Mouse (Mus musculus) cerebellum, adult 11-12 months (tissue): ENCODE data around the gene Ccdc58.
"Not testable (repeated sequence)": the region's sequence is repeated elsewhere in the genome, so short reads cannot be mapped to it uniquely, and the experiment has no call there.

ENCODE experiments used
- DNase-seq: peaks from one replicate; pipeline ENCODE4 v3.0.0; 2022

The Ccdc58 gene

DNA sequence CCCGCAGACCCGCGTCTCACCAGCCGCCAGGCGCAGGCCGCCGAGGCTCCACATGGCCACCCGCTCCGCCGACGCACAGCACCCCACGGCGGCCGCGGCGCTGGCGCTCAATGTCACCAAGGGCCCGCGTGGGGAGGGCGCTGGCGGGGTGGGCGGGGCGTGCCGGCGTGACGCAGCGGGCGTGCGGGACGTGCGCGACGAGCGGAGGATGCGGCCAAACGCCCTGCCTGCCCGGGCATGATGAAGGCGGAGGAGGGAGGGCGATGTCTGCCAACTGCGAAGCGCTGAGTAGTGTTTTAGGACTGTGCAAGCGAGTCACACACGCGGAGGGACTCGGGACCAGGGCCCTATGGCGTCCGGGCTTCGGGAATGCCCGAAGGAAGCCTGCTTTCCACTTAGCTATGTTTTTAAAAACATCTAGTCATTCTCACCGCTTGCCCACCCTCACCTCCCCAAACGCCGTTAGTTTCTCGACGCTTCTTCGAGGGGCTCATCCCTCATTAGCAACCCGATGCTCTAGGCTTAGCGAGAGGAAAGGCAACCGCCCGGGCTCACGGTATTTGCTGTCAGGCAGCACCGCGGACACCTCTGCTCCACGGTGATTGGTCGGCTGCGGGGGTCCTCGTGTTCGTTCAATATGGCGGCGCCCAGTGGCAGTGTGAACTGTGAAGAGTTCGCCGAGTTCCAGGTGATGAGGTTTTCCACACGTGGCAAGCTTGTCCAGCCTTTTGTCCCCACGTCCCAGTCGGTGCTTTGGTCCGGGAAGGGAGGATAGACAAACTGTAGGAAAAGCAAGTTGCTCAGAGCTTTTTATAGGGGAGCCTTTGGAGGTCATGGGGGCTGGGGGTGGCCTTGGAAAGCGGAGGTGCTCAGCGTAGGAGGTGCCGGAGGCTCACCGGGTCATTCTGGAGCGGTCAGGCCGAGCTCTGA is at the start of gene Ccdc58, which contains the start of gene Fam162a:
TSS of gene Ccdc58 (plus strand) at position 236 of the 930 bp plus-strand sequence.
TSS of gene Fam162a (minus strand) at position 145 of the 930 bp plus-strand sequence.
- DNase-seq = peak; percentile 93

GRCm38 (mm10) chr16:36028120-36028519 is 43.4 kb upstream of the Ccdc58 start:
- not testable (repeated sequence) for DNase-seq

GRCm38 (mm10) chr16:36040640-36041624 is 30.6 kb upstream of the Ccdc58 start, which contains the start of gene Wdr5b:
Wdr5b (plus strand) TSS chr16:36041190.
- DNase-seq = peak; percentile 98

GRCm38 (mm10) chr16:36041625-36042020 is 29.9 kb upstream of the Ccdc58 start:
- DNase-seq = no peak

- DNase-seq = no peak
Measured at GRCm38 (mm10) chr16:36043073-36043472, 28.4 kb upstream of the Ccdc58 start.

GRCm38 (mm10) chr16:36043964-36044363 is 27.5 kb upstream of the Ccdc58 start:
- DNase-seq = no peak

- no peak for DNase-seq
Measured at GRCm38 (mm10) chr16:36047538-36047937, 23.9 kb upstream of the Ccdc58 start.

DNA sequence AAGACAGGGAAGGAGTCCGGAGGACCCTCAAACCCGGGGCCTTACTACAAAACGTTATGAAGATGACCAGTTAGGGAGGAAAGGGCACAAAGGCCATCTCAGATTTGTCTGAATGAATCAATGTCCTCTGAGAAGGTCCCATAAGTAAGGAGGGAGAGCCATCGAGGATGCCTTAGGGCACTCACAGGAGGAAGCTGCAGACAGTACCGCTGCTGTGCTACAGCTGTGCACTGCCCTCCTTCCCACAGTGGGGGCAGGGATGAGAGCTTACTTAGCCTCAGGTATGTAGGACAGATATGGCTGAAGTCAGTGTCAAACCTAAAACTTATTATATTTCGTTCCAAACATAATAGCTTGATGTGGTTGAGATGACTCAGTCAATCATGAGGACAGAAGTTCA is 20.0 kb upstream of the Ccdc58 start:
- DNase-seq = no peak

DNA sequence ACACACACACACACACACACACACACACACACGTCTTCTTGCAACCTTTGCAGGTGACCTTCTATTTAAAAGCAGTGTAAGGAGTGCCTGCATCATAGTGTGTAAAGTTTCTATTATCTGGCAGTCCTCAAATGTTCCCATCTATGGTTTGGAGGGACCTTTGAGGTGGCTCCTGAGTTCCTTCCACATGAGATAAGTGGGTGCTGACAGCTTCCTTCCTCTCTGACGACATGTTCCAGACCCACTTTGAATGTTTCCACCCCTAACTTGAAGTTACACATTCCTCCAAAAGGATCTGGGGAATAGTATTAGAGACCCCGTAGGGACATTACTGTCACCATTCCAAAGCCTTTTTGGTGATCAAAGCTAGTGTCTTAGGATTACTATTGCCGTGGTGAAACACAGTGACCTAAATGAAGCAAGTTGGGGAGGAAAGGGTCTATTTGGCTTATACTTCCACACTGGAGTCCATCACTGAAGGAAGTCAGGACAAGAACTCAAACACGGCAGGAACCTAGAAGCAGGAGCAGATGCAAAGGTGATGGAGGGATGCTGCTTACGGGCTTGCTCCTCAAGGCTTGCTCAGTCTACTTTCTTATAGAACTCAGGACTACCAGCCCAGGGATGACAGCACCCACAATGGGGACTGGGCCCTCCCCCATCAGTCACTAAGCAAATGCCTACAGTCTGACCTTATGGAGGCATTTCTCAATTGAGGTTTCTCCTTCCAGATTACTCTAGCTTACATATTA is 17.8 kb upstream of the Ccdc58 start:
- DNase-seq = no peak

DNA sequence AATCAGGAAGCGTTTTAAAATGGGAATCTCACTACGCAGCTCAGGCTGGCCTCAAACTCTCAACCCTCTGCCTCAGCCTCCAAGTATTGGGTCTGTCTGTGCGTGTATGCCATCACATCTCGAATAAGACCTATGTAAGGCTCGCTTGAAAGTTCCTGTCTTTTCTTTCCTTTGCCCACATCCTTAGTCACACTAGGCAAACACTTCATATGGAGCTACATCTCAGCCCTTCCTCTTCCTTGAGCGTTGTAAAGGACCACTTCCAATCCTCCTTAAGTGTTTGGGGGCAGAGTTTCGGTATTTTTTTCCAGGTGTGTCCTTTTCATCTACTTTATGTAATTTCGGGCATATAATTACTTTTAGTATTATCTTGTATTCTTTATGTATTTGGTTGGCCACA is 16.6 kb upstream of the Ccdc58 start:
- DNase-seq = no peak

GRCm38 (mm10) chr16:36056416-36056815 is 15.1 kb upstream of the Ccdc58 start:
- no peak for DNase-seq

DNA sequence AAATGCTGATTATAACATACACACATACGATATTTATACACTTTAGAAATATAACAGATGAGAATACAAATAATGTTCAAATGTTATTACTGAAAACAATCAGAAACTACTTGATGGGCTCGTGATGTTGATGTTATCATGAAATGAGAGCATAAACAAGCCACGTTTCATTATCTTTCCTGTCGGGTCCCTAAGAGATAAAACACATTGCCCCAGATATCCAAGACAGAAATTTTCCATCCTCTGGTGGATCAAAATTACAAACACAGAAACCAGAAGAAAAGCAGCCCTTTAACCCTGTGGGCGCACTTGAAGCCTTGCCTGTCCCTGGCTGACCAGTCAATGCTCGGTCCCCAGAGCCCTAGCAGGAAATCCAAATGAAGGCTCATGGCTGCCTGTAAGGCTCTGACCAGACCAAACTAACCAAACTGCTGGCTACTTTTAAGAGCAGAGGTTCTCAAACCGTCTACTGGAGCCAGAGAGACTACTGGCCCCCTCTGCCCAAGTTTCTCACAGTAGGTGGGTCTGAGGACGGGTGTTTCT is 13.5 kb upstream of the Ccdc58 start:
- no peak for DNase-seq

- not testable (repeated sequence) for DNase-seq
Measured at GRCm38 (mm10) chr16:36062534-36062933, 9.0 kb upstream of the Ccdc58 start.

DNA sequence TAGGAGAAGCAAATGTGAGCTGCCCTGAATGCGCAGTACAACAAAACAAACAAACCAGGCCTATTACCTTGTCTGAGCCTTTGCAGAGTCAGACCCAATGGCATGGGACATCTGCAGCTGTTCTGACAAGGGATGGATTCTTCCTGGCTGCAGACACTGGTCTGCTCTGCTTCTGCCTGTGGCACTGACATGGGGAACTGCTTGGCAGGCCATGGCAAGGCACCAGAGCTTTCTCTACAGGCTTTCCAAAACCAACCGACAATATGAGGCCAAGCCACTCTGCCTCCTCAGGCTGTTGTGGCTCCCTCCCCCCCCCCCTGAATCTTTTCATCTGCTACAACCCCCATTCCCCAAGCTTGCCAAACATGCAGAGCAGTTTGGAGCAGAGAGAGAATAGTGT is 8.2 kb upstream of the Ccdc58 start:
- DNase-seq = no peak

DNA sequence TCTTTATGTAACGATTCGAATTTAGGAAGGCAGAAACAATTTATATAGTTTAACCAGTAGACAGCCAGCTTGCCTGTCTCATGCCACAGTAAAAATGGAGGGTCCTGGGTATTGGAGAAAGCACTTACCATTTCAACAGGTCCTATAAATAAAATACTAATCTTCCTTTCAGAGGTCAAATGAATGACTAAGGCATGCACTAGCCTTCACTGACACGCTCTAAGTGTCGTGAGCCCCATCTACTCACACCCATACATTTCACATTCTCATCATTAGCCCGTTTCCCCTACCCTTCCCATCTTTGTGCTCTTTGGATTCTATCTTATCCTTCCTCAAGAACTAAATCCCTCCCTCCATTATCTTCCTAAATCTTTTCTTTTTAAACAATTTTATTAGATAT is 6.6 kb upstream of the Ccdc58 start:
- DNase-seq = no peak

DNA sequence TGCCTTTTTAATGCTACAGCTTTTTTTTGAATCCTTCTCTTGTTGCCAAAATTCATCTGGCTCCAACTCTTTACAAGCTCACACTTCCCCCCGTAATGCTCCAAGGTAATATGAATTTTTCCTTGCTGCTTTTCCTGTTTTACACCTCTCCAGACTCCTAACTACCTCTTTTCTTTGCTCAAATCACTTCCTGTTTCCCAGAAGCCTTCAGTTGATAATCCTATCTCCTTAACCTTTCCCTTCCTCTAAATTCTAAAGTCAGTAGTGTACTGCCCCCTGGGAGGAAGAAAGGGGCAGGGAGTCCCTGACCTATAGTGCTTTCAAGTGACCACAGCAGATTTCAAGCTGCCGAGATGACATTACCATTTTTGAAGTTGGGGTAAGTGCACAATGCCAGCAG is 3.8 kb upstream of the Ccdc58 start:
- no peak for DNase-seq

- no peak for DNase-seq
Measured at GRCm38 (mm10) chr16:36068356-36068755, 3.1 kb upstream of the Ccdc58 start.

DNA sequence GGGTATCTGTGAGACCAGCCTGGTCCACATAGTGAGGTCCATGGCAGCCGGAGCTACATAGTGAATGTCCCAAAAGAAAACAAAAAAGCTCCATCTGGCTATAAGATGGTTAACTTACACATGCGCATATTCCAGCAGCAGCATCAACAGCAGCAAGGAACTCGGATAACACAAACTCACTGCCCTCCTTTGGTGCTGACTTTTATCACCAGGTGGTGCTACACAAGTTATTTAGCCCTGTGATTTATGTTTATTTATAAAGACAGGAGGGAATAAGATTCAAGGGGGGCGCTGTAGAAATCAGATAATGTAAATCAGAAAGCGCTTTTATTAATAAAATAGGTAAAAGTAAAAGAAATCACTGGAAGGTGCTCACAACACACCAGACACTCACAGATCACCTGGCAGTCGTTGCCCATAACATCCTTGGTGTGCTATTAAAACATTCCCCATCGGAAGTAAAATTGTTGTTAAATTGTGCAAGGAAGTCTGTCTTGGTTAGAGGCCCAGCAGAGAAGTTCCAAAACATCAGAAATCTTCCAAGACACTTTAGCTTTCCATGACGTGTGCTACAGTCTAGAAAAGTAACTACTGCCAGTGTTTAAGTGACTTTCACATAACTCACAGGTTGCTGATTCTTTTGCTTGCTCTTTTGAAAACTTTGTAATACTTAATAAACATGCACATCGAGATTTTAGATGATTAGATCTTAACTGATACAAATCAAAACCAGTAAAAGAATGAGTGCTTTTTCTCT is 1.5 kb upstream of the Ccdc58 start:
- DNase-seq = no peak

GRCm38 (mm10) chr16:36071071-36071449 is 425 bp upstream of the Ccdc58 start:
- DNase-seq = no peak

GRCm38 (mm10) chr16:36072410-36073011 is 1.0 kb downstream of the Ccdc58 start:
- no peak for DNase-seq

- DNase-seq = no peak
Measured at GRCm38 (mm10) chr16:36074772-36075171, 3.3 kb downstream of the Ccdc58 start.
